Mouse (Mus musculus) embryonic fibroblast, embryonic 13.5 days (primary cell): ENCODE measurements around the gene Adsl.

Experiments
- CTCF ChIP-seq: IDR thresholded peaks from 2 replicates; pipeline ENCODE4 v1.5.1; 2011; ENCODE audit warnings: mild to moderate bottlenecking, control low read depth, low read length, moderate library complexity, borderline replicate concordance; ENCODE audit not compliant: insufficient read depth
- POLR2A ChIP-seq: IDR thresholded peaks from 2 replicates; pipeline ENCODE4 v1.6.1; 2011; ENCODE audit warnings: low read depth, mild to moderate bottlenecking, control low read depth, low read length, moderate library complexity

DNA sequence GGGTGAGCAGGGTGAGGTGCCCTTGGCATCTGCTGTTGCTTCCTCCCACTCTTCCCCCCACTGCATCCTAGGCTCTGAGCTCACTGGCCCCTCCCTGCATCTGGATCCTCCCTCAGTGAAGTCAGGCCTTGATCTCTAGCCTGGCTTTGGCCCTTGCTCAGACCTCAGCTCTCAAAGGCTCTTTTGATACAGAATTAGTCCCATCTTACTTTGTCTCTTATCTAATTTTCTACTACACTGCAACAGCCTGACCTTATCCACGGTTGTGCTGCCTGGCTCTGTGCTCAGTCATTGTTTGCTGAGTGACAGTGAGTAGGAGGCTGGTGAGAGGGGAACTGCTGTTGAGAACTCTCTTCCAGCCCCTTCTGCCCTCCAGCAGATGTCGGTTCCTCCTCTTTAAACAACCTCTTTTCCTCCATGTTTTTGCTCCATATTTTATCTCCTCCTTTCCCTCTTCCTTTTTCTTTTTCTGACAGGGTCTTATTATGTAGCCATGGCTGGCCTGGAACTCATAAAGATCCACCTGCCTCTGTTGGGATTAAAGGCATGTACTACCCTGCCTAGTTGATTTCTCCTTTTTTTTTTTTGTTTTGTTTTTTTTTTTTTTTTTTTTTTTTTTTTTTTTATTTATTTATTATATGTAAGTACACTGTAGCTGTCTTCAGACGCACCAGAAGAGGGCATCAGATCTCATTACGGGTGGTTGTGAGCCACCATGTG is 52.3 kb downstream of the Adsl start:
- TF ChIP-seq CTCF = no peak
- no peak for TF ChIP-seq POLR2A
